Mouse (Mus musculus) limb, embryonic 14.5 days (tissue): ENCODE measurements at regions not wholly inside any gene's neighbourhood (a gene's known extent, or its start where the extent isn't known, plus 50 kb on each side); places are given as distances from the start of the nearest gene placed in this dataset.

Source experiments
- ATAC-seq: fragments of 200-750 bp; cut with Nextera tagmentation; 2 replicates; pipeline ENCODE4 v1.8.0; 2017; ENCODE audit warnings: low read depth, moderate number of reproducible peaks, moderate TSS enrichment; ENCODE audit not compliant: low FRiP score
- DNase-seq: peaks from one replicate; pipeline ENCODE4 v3.0.0-alpha.2; 2015; ENCODE audit warnings: low spot score
- H3K27ac ChIP-seq: fragments of 300-500 bp; sonication (generic); replicated peaks from 2 replicates; pipeline ENCODE4 v1.5.1; 2014; ENCODE audit warnings: low read depth, mild to moderate bottlenecking, low read length, moderate library complexity, mixed read lengths
- H3K27me3 ChIP-seq: fragments of 300-500 bp; sonication (generic); 2 replicates; pipeline ENCODE4 v1.6.1; 2014; ENCODE audit warnings: low read length, mixed read lengths; ENCODE audit not compliant: control insufficient read depth, insufficient read depth
- H3K36me3 ChIP-seq: fragments of 300-500 bp; sonication (generic); 2 replicates; pipeline ENCODE4 v1.6.1; 2014; ENCODE audit warnings: mild to moderate bottlenecking, low read length, moderate library complexity, mixed read lengths; ENCODE audit not compliant: control insufficient read depth, insufficient read depth
- H3K4me1 ChIP-seq: fragments of 300-500 bp; sonication (generic); 2 replicates; pipeline ENCODE4 v1.6.1; 2014; ENCODE audit warnings: antibody characterized with exemption, low read length, mixed read lengths; ENCODE audit not compliant: control insufficient read depth, insufficient read depth
- H3K4me2 ChIP-seq: fragments of 300-500 bp; sonication (generic); replicated peaks from 2 replicates; pipeline ENCODE4 v1.6.1; 2014; ENCODE audit warnings: low read depth, mild to moderate bottlenecking, low read length, moderate library complexity; ENCODE audit not compliant: severe bottlenecking
- H3K4me3 ChIP-seq: fragments of 300-500 bp; sonication (generic); replicated peaks from 2 replicates; pipeline ENCODE4 v1.5.1; 2014; ENCODE audit warnings: low read length
- H3K9ac ChIP-seq: fragments of 300-500 bp; sonication (generic); 2 replicates; pipeline ENCODE4 v1.6.1; 2014; ENCODE audit warnings: mild to moderate bottlenecking, low read depth, low read length, moderate library complexity; ENCODE audit not compliant: severe bottlenecking
- H3K9me3 ChIP-seq: fragments of 300-500 bp; sonication (generic); 2 replicates; pipeline ENCODE4 v1.6.1; 2016; ENCODE audit warnings: low read length; ENCODE audit not compliant: control insufficient read depth
- POLR2A ChIP-seq: fragments of 200-500 bp; IDR thresholded peaks from 2 replicates; pipeline ENCODE4 v1.8.0; 2012; ENCODE audit warnings: inconsistent platforms, mild to moderate bottlenecking, moderate library complexity, borderline replicate concordance; ENCODE audit not compliant: insufficient read depth, insufficient read length; ENCODE audit errors: extremely low read depth
- WGBS: fragments of 180-500 bp; shearing (Covaris S2); extraction: QIAGEN DNeasy Blood & Tissue Kit; methylation state at CpG from one replicate; pipeline ENCODE4 v1.1.7; 2014; 5-methylcytosine and 5-hydroxymethylcytosine counted together

DNA sequence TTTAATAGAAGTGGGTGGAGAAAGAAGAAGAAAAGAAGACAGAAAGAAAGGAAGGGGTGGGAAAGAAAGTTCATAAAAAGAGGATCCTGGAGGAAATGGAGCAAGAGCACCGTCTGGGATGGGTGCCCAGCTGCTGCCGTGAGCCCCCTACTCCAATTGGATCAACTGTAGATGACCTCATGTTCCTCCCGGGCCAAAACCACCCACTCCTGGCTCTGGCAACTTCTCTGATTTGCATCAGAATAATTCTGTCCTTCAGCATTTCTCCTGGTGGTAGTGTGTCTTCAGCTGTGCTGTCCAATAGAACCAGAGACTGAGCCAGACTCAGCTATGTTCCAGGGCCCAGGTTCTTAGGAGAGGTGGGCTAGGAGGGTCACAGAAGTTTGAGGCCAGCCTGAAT is 212.6 kb downstream of the Satb1 start:
- DNase-seq (no peak), ATAC-seq (no peak)
- no peak overlapping the region for H3K4me3 ChIP-seq
- no peak overlapping the region for H3K4me2 ChIP-seq
- no peaks in the 10 kb centered on the region for H3K36me3 ChIP-seq
- H3K27me3 ChIP-seq, result no peaks in the 10 kb centered on the region
- WGBS, result 71% methylated on average over 3 of the region's 3 CpGs
- TF ChIP-seq POLR2A, result no peak
- no peaks in the 10 kb centered on the region for H3K4me1 ChIP-seq
- H3K27ac ChIP-seq, result no peak overlapping the region
- no peak overlapping the region for H3K9ac ChIP-seq
- no peaks in the 10 kb centered on the region for H3K9me3 ChIP-seq

- Histone ChIP-seq H3K36me3 (no peaks in the 10 kb centered on the region), H3K4me3 (no peak overlapping the region), H3K4me1 (0 out of 2 replicates have a peak, but pooled peaks cover 4% of the 10 kb centered on the region), H3K27ac (no peak overlapping the region), H3K27me3 (no peaks in the 10 kb centered on the region), H3K9ac (no peak overlapping the region), H3K9me3 (no peaks in the 10 kb centered on the region), H3K4me2 (no peak overlapping the region)
- WGBS, result 56% methylated on average over 1 of the region's 1 CpGs
- DNase-seq, result no peak
- no peak for TF ChIP-seq POLR2A
- no peak for ATAC-seq
These were observed 247.8 kb downstream of the Satb1 start for GRCm38 (mm10) chr17:51585263-51585662.

DNA sequence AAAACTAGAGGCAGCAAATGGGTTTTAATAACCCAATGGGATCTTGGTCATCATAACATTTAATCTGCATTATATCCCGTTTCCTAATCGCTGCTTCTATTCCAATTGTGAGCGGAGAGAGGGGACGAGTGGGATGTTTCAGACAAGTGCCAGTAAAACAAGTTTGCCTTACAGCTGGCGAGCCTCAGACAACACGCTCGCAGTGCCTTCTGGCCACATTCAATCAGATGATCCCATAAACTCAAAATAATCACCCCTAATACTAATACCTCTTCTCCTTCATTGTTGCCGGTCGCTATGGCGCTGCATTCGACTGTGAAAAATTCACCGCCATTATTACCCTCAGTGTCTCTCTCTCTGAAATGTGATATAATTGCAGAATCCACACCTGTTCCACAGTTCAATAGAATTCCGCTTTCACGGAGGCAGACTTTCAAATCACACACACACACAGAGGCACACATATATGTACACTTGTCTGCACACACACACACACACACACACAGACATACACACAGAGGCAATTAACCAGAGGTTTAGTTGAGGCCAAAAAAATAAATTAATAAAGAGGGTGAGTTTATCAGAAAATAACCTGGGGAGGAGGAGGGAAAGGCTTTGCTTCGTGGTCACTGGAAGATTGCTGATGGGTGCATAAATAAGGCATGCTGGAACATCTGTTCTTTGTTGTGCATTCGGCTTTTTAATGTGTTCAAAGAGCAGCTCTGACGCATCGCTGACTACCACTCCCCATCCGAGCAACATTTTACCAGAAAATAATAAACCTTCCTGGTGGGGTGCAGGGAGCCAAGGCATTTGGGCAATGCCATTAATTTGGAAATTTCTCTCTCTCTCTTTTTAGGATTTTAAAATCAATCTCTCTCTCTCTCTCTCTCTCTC is 248.9 kb downstream of the Satb1 start:
- no peaks in the 10 kb centered on the region for H3K27me3 ChIP-seq
- no peak for DNase-seq
- no peaks in the 10 kb centered on the region for H3K9me3 ChIP-seq
- no peak overlapping the region for H3K4me3 ChIP-seq
- WGBS, result 48% methylated on average over 19 of the region's 19 CpGs
- H3K36me3 ChIP-seq, result no peaks in the 10 kb centered on the region
- H3K4me2 ChIP-seq, result no peak overlapping the region
- no peak for TF ChIP-seq POLR2A
- 0 out of 2 replicates have a peak, but pooled peaks cover 4% of the 10 kb centered on the region for H3K4me1 ChIP-seq
- no peak overlapping the region for H3K9ac ChIP-seq
- H3K27ac ChIP-seq, result no peak overlapping the region
- ATAC-seq, result no peak; the same call in 1 of the 2 replicates

DNA sequence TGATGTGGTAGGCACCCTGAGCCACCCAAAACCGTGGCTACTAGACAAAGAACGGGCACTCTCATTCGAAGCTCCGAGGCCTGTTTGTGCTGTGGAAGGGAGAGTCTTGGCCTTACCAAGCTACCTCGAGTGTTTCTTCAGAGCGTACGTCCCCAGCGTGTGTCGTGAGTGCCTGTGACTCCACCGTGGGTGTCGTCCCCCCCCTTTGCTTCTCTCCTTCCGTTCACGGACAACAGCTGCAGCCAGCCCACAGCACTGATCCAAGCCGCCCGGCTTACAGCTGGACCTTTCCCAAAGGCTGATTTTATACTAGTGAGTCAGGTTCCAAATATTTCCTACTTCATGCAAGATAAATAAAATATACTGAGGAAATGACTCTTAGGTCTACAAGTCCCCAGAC is 249.8 kb downstream of the Satb1 start:
- no peaks in the 10 kb centered on the region for H3K9me3 ChIP-seq
- no peak for TF ChIP-seq POLR2A
- 61% methylated on average over 15 of the region's 15 CpGs for WGBS
- 0 out of 2 replicates have a peak, but pooled peaks cover 4% of the 10 kb centered on the region for H3K4me1 ChIP-seq
- ATAC-seq (peak; percentile 76), DNase-seq (peak; percentile 68)
- H3K27me3 ChIP-seq, result no peaks in the 10 kb centered on the region
- H3K9ac ChIP-seq, result no peak overlapping the region
- no peak overlapping the region; the same call in 1 of the 2 replicates for H3K4me2 ChIP-seq
- no peaks in the 10 kb centered on the region for H3K36me3 ChIP-seq
- no peak overlapping the region for H3K4me3 ChIP-seq
- H3K27ac ChIP-seq, result no peak overlapping the region

- H3K4me1 ChIP-seq, result no peaks in the 10 kb centered on the region
These were observed 277.2 kb downstream of the Satb1 start for GRCm38 (mm10) chr17:51555854-51556253.

More at GRCm38 (mm10) chr17:51555854-51556253, 277.2 kb downstream of the Satb1 start:
- H3K27me3 ChIP-seq, result no peaks in the 10 kb centered on the region
- no peaks in the 10 kb centered on the region for H3K36me3 ChIP-seq
- H3K4me3 ChIP-seq, result no peak overlapping the region
- H3K4me2 ChIP-seq, result no peak overlapping the region
- H3K9ac ChIP-seq, result no peak overlapping the region
- ATAC-seq (no peak), DNase-seq (no peak)
- no peaks in the 10 kb centered on the region for H3K9me3 ChIP-seq
- no peak for TF ChIP-seq POLR2A
- no peak overlapping the region for H3K27ac ChIP-seq
- 83% methylated on average over 3 of the region's 3 CpGs for WGBS
